34 mouse cellular contexts compared by ENCODE assay signal in genomic region chr6:126128238-126128637, GRCm38 (mm10). TPM values are rescaled to one million over a fixed set of nuclear protein-coding genes. Genes with fewer than 3 reads are reported as not detected.
A peak's percentile ranks its signal among the peaks of the same experiment; 100 is the strongest.
DNase-seq lines count a peak whose midpoint lies in the region; ATAC-seq and TF ChIP-seq lines count a peak whose summit lies in the region.
"Had no signal": no experiment of that assay in that cellular context is flagged by ENCODE, and none has a peak within 500 bp of the region (broad histone marks: within the 10 kb centered on the region; RNA-seq: fewer than 3 reads in every experiment).

No protein-coding gene starts in this region.

- no peak overlapping the region for H3K4me3 ChIP-seq in kidney, embryonic 14.5 days (ENCODE audit: low read length)
- H3K4me3 ChIP-seq in lung, embryonic 14.5 days (ENCODE audit: low read depth, low read length) = no peak overlapping the region
- H3K4me3 ChIP-seq: embryonic facial prominence, embryonic 13.5 days; erythroblast, embryonic 14.5 days; hindbrain, embryonic 12.5 days; layer of hippocampus, adult 2 months; left cerebral cortex, adult 2 months; limb, embryonic 12.5 days had no signal

- H3K36me3 ChIP-seq in kidney, embryonic 14.5 days (ENCODE audit: control insufficient read depth, insufficient read depth, low read length) = no peaks in the 10 kb centered on the region
- no peaks in the 10 kb centered on the region for H3K36me3 ChIP-seq in lung, embryonic 14.5 days (ENCODE audit: insufficient read depth)
- H3K36me3 ChIP-seq: hindbrain, embryonic 12.5 days had no signal

- no peak overlapping the region for H3K9ac ChIP-seq in kidney, embryonic 14.5 days (ENCODE audit: low read depth, low read length)
- no peak overlapping the region for H3K9ac ChIP-seq in lung, embryonic 14.5 days
- H3K9ac ChIP-seq: embryonic facial prominence, embryonic 13.5 days; hindbrain, embryonic 12.5 days; limb, embryonic 12.5 days; liver, postnatal 0 days had no signal

- peak; percentile 48 for DNase-seq in embryo, embryonic 11 days
- no peak for DNase-seq in embryo, embryonic 9.5 days (ENCODE audit: extremely low spot score)
- DNase-seq in kidney, adult 9 months = no peak
- DNase-seq in lung, embryonic 14.5 days = peak; percentile 76
- no peak for DNase-seq in lung, postnatal 4 days
- peak; percentile 13 for DNase-seq in brain, embryonic 14.5 days (ENCODE audit: low read depth)
- DNase-seq in adrenal gland, adult 18-20 months (ENCODE audit: low spot score in 2 of 2) = no peak
- DNase-seq: adrenal gland, adult 8-10 months; cerebellum, adult 11 months; cerebellum, adult 9-10 months; gastrocnemius, postnatal 14 days; heart, postnatal 36 days; liver, postnatal 0 days; midbrain, embryonic 14.5 days; right cerebral cortex, postnatal 4 days had no signal

- H3K27ac ChIP-seq in kidney, embryonic 14.5 days (ENCODE audit: low read depth, low read length) = no peak overlapping the region
- H3K27ac ChIP-seq in lung, embryonic 14.5 days (ENCODE audit: low read depth) = no peak overlapping the region
- H3K27ac ChIP-seq: embryonic facial prominence, embryonic 13.5 days; hindbrain, embryonic 12.5 days; hindbrain, postnatal 0 days; layer of hippocampus, adult 2 months; left cerebral cortex, adult 2 months; limb, embryonic 12.5 days; macrophage; stomach, postnatal 0 days had no signal

- 42% methylated on average over 7 of the region's 7 CpGs for WGBS in kidney, embryonic 14.5 days
- WGBS in lung, embryonic 14.5 days = 24% methylated on average over 7 of the region's 7 CpGs

- no peak for TF ChIP-seq CTCF in lung, embryonic 14.5 days (IDR thresholded peaks at IDR 0.05; ENCODE audit: low read depth)
- TF ChIP-seq CTCF in brain, embryonic 14.5 days (IDR thresholded peaks at IDR 0.05; ENCODE audit: borderline replicate concordance, extremely low read depth, insufficient read depth, insufficient read length) = no peak

- H3K27me3 ChIP-seq in kidney, embryonic 14.5 days (ENCODE audit: control insufficient read depth, insufficient read depth, low read length) = no peaks in the 10 kb centered on the region
- H3K27me3 ChIP-seq in lung, embryonic 14.5 days (ENCODE audit: insufficient read depth, low read length) = no peaks in the 10 kb centered on the region
- H3K27me3 ChIP-seq: embryonic facial prominence, embryonic 13.5 days; hindbrain, embryonic 12.5 days; limb, embryonic 12.5 days had no signal

- no peak overlapping the region for H3K4me2 ChIP-seq in kidney, embryonic 14.5 days (replicated peaks; ENCODE audit: low read depth, low read length)
- no peak overlapping the region for H3K4me2 ChIP-seq in lung, embryonic 14.5 days
- H3K4me2 ChIP-seq: embryonic facial prominence, embryonic 13.5 days; hindbrain, embryonic 12.5 days; limb, embryonic 12.5 days; liver, embryonic 11.5 days had no signal

- no peaks in the 10 kb centered on the region for H3K9me3 ChIP-seq in kidney, embryonic 14.5 days (ENCODE audit: control insufficient read depth, low read length)
- no peaks in the 10 kb centered on the region for H3K9me3 ChIP-seq in lung, embryonic 14.5 days (ENCODE audit: low read depth, low read length)
- H3K9me3 ChIP-seq: embryonic facial prominence, embryonic 13.5 days; hindbrain, embryonic 12.5 days; limb, embryonic 12.5 days had no signal

- H3K4me1 ChIP-seq in kidney, embryonic 14.5 days (ENCODE audit: control insufficient read depth, insufficient read depth, low read length) = no peaks in the 10 kb centered on the region
- H3K4me1 ChIP-seq in lung, embryonic 14.5 days (ENCODE audit: insufficient read depth) = no peaks in the 10 kb centered on the region
- H3K4me1 ChIP-seq: hindbrain, embryonic 12.5 days had no signal

- ATAC-seq in kidney, embryonic 14.5 days (ENCODE audit: low FRiP score, low TSS enrichment) = peak; percentile 51; the same call in 1 of the 2 replicates
- ATAC-seq in lung, embryonic 14.5 days (ENCODE audit: insufficient read depth) = peak; percentile 75; the same call in 1 of the 2 replicates
- ATAC-seq: CD4-positive, CD25-positive, alpha-beta regulatory T cell, adult 4 months; hindbrain, postnatal 0 days; intestine, postnatal 0 days; liver, postnatal 0 days; lung, postnatal 0 days had no signal

- no peak for TF ChIP-seq POLR2A in brain, embryonic 14.5 days (IDR thresholded peaks at IDR 0.05; ENCODE audit: borderline replicate concordance, extremely low read depth, insufficient read depth, insufficient read length, poor library complexity, severe bottlenecking)

RNA-seq across cellular contexts. Expression of gene Ntf3, which starts 38.5 kb away (rescaled TPM):
- 20.7 TPM in 2 replicates for polyA plus RNA-seq in kidney, embryonic 14.5 days (2014; fragmentation: Nextera tagmentation; extraction: Ambion mirVana)
- polyA plus RNA-seq in lung, embryonic 14.5 days (2014; fragmentation: Nextera tagmentation; extraction: Ambion mirVana) = 4.3 and 4.7 TPM in 2 replicates
- 1.3 and 2.2 TPM in 2 replicates for polyA plus RNA-seq in brain, embryonic 14.5 days (2012; rRNA removed)
- total RNA-seq in adrenal gland, adult 18-20 months (2021) = 1 to 10 TPM; 1.5 to 1.7 TPM
- total RNA-seq: common myeloid progenitor, adult 5-6 weeks; granulocyte monocyte progenitor cell, adult 5-6 weeks; megakaryocyte-erythroid progenitor cell, adult 5-6 weeks; monocyte, adult 5-6 weeks; neutrophil, adult 5-6 weeks had no signal
- polyA plus RNA-seq: CD4-positive, CD25-positive, alpha-beta regulatory T cell, adult 4 months; erythroblast, embryonic 14.5 days; macrophage had no signal

Comparison
In these comparisons a context has a peak if more than half of its experiments do, and no peak if none do; other contexts are left out.
1. DNase-seq: peak in embryo, embryonic 11 days (single experiment), lung, embryonic 14.5 days (single experiment) and brain, embryonic 14.5 days (single experiment); none in embryo, embryonic 9.5 days (single experiment), kidney, adult 9 months (single experiment), lung, postnatal 4 days (0 of 2) and adrenal gland, adult 18-20 months (0 of 2).